Mouse (Mus musculus) heart, postnatal 0 days (tissue): ENCODE data around the gene Rabepk.

Experiments used
- CTCF ChIP-seq: IDR thresholded peaks from 2 replicates; pipeline ENCODE4 v1.5.1; 2016; ENCODE audit warnings: antibody characterized with exemption, control low read depth, low read depth
- EP300 ChIP-seq: IDR thresholded peaks from 2 replicates; pipeline ENCODE4 v1.6.1; 2016; ENCODE audit warnings: antibody characterized with exemption, low read depth

GRCm38 (mm10) chr2:34771368-34772226 lies 28.1 kb downstream of the Rabepk start, which contains the start of gene Hspa5:
- TF ChIP-seq CTCF: no peak
- TF ChIP-seq EP300: peak; percentile 58; the same call in 1 of the 2 replicates
